Mouse (Mus musculus) E14TG2a.4 (cell line): ENCODE data around the gene 1700022I11Rik.

Experiments used
- CTCF ChIP-seq: conservative IDR thresholded peaks from 2 replicates; pipeline ENCODE4 v1.5.1; 2014; ENCODE audit warnings: low read length
- NANOG ChIP-seq: IDR thresholded peaks from 2 replicates; pipeline ENCODE4 v1.6.1; 2014; ENCODE audit warnings: borderline replicate concordance, low read length, mixed read lengths

- no peak for TF ChIP-seq CTCF
- no peak for TF ChIP-seq NANOG
Measured at GRCm38 (mm10) chr4:42932229-42932969, 37.0 kb upstream of the 1700022I11Rik start.
